8 mouse cellular contexts compared by ENCODE assay signal in genomic region chr9:44719632-44720357, GRCm38 (mm10). TPM values are rescaled to one million over a fixed set of nuclear protein-coding genes. Genes with fewer than 3 reads are reported as not detected.
DNase-seq lines count a peak whose midpoint lies in the region; ATAC-seq and TF ChIP-seq lines count a peak whose summit lies in the region.
"Had no signal": no experiment of that assay in that cellular context is flagged by ENCODE, and none has a peak within 500 bp of the region (broad histone marks: within the 10 kb centered on the region; RNA-seq: fewer than 3 reads in every experiment).

No protein-coding gene starts in this region.

- no peaks in the 10 kb centered on the region for H3K27me3 ChIP-seq in lung, embryonic 14.5 days (ENCODE audit: insufficient read depth, low read length)
- H3K27me3 ChIP-seq in lung, postnatal 0 days (replicated peaks; ENCODE audit: insufficient read depth, low read length), result no peaks in the 10 kb centered on the region
- H3K27me3 ChIP-seq in forebrain, embryonic 14.5 days (replicated peaks; ENCODE audit: control insufficient read depth, insufficient read depth, low read length), result no peaks in the 10 kb centered on the region
- H3K27me3 ChIP-seq in limb, embryonic 12.5 days, result no peaks in the 10 kb centered on the region
- H3K27me3 ChIP-seq in stomach, embryonic 16.5 days (ENCODE audit: control insufficient read depth, insufficient read depth, low read length), result no peaks in the 10 kb centered on the region

- H3K27ac ChIP-seq in lung, embryonic 14.5 days (ENCODE audit: low read depth), result no peak overlapping the region
- no peak overlapping the region for H3K27ac ChIP-seq in lung, postnatal 0 days (ENCODE audit: low read length)
- peak overlapping the region; percentile 84; the same call in 1 of the 2 replicates for H3K27ac ChIP-seq in forebrain, embryonic 14.5 days (ENCODE audit: low read depth, low read length)
- H3K27ac ChIP-seq in limb, embryonic 12.5 days, result no peak overlapping the region; the same call in 1 of the 2 replicates
- H3K27ac ChIP-seq in stomach, embryonic 16.5 days (ENCODE audit: low read length), result no peak overlapping the region

- no peak for DNase-seq in lung, embryonic 14.5 days
- no peak for DNase-seq in lung, postnatal 0 days (ENCODE audit: low spot score)
- DNase-seq in forebrain, embryonic 14.5 days (ENCODE audit: low spot score), result peak; percentile 55
- DNase-seq in layer of hippocampus, adult 11-12 months (ENCODE audit: low spot score), result no peak
- DNase-seq: kidney, postnatal 14 days had no signal

- WGBS in lung, embryonic 14.5 days, result 65% methylated on average over 8 of the region's 8 CpGs
- WGBS in lung, postnatal 0 days, result 71% methylated on average over 8 of the region's 8 CpGs
- 49% methylated on average over 8 of the region's 8 CpGs for WGBS in forebrain, embryonic 14.5 days
- 76% methylated on average over 8 of the region's 8 CpGs for WGBS in limb, embryonic 12.5 days
- WGBS in stomach, embryonic 16.5 days, result 65% methylated on average over 8 of the region's 8 CpGs

- H3K4me2 ChIP-seq in lung, embryonic 14.5 days, result peak overlapping the region; percentile 84
- no peak overlapping the region for H3K4me2 ChIP-seq in lung, postnatal 0 days (replicated peaks; ENCODE audit: low read depth, low read length)
- H3K4me2 ChIP-seq in forebrain, embryonic 14.5 days (ENCODE audit: low read length), result peak overlapping the region; percentile 72
- H3K4me2 ChIP-seq in limb, embryonic 12.5 days, result peak overlapping the region; percentile 68
- peak overlapping the region; percentile 94 for H3K4me2 ChIP-seq in stomach, embryonic 16.5 days (ENCODE audit: low read depth, low read length)

- TF ChIP-seq EP300 in lung, postnatal 0 days (IDR thresholded peaks at IDR 0.05), result no peak

- H3K9ac ChIP-seq in lung, embryonic 14.5 days, result peak overlapping the region; percentile 72
- H3K9ac ChIP-seq in lung, postnatal 0 days (replicated peaks; ENCODE audit: low read depth), result no peak overlapping the region
- H3K9ac ChIP-seq in forebrain, embryonic 14.5 days (ENCODE audit: low read length), result peak overlapping the region; percentile 93
- H3K9ac ChIP-seq in limb, embryonic 12.5 days (replicated peaks), result peak overlapping the region; percentile 84
- H3K9ac ChIP-seq in stomach, embryonic 16.5 days (ENCODE audit: low read length), result no peak overlapping the region; the same call in 1 of the 2 replicates

- peaks cover 22% of the 10 kb centered on the region for H3K4me1 ChIP-seq in lung, embryonic 14.5 days (ENCODE audit: insufficient read depth)
- H3K4me1 ChIP-seq in lung, postnatal 0 days (ENCODE audit: insufficient read depth, low read depth, low read length), result peaks cover 11% of the 10 kb centered on the region
- peaks cover 32% of the 10 kb centered on the region for H3K4me1 ChIP-seq in forebrain, embryonic 14.5 days (ENCODE audit: control insufficient read depth, insufficient read depth, low read length)
- H3K4me1 ChIP-seq in limb, embryonic 12.5 days (replicated peaks), result peaks cover 30% of the 10 kb centered on the region
- peaks cover 30% of the 10 kb centered on the region for H3K4me1 ChIP-seq in stomach, embryonic 16.5 days (ENCODE audit: control insufficient read depth, insufficient read depth, low read length)

- ATAC-seq in lung, embryonic 14.5 days (ENCODE audit: insufficient read depth), result no peak
- ATAC-seq in lung, postnatal 0 days, result no peak
- peak; percentile 17; the same call in 1 of the 2 replicates for ATAC-seq in forebrain, embryonic 14.5 days
- ATAC-seq in limb, embryonic 12.5 days (ENCODE audit: insufficient number of reproducible peaks, insufficient read depth, low FRiP score, low TSS enrichment, low read depth), result no peak
- no peak for ATAC-seq in stomach, embryonic 16.5 days (ENCODE audit: insufficient read depth, low FRiP score)
- no peak for ATAC-seq in megakaryocyte progenitor cell, adult 5-6 weeks (replicated peaks; ENCODE audit: poor library complexity)

- TF ChIP-seq CTCF in lung, embryonic 14.5 days (IDR thresholded peaks at IDR 0.05; ENCODE audit: low read depth), result no peak
- no peak for TF ChIP-seq CTCF in lung, postnatal 0 days (IDR thresholded peaks at IDR 0.05)

- H3K36me3 ChIP-seq in lung, embryonic 14.5 days (ENCODE audit: insufficient read depth), result peaks cover 31% of the 10 kb centered on the region
- 0 out of 2 replicates have a peak, but pooled peaks cover 9% of the 10 kb centered on the region for H3K36me3 ChIP-seq in lung, postnatal 0 days (ENCODE audit: insufficient read depth, low read length)
- H3K36me3 ChIP-seq in forebrain, embryonic 14.5 days (ENCODE audit: control insufficient read depth, insufficient read depth, low read length), result peaks cover 27% of the 10 kb centered on the region
- peaks cover 69% of the 10 kb centered on the region for H3K36me3 ChIP-seq in limb, embryonic 12.5 days
- no peaks in the 10 kb centered on the region for H3K36me3 ChIP-seq in stomach, embryonic 16.5 days (ENCODE audit: control insufficient read depth, insufficient read depth, low read length)

- H3K9me3 ChIP-seq in lung, embryonic 14.5 days (ENCODE audit: low read depth, low read length), result no peaks in the 10 kb centered on the region
- no peaks in the 10 kb centered on the region for H3K9me3 ChIP-seq in lung, postnatal 0 days (ENCODE audit: low read length)
- H3K9me3 ChIP-seq in forebrain, embryonic 14.5 days (replicated peaks; ENCODE audit: control insufficient read depth, low read length), result no peaks in the 10 kb centered on the region
- no peaks in the 10 kb centered on the region for H3K9me3 ChIP-seq in limb, embryonic 12.5 days
- H3K9me3 ChIP-seq in stomach, embryonic 16.5 days (replicated peaks; ENCODE audit: control insufficient read depth, low read length), result no peaks in the 10 kb centered on the region

- H3K4me3 ChIP-seq in lung, embryonic 14.5 days (ENCODE audit: low read depth, low read length), result peak overlapping the region; percentile 67
- H3K4me3 ChIP-seq in lung, postnatal 0 days (ENCODE audit: low read depth, low read length), result no peak overlapping the region
- peak overlapping the region; percentile 81 for H3K4me3 ChIP-seq in forebrain, embryonic 14.5 days (ENCODE audit: low read depth, low read length)
- H3K4me3 ChIP-seq in limb, embryonic 12.5 days (replicated peaks), result peak overlapping the region; percentile 73
- no peak overlapping the region for H3K4me3 ChIP-seq in stomach, embryonic 16.5 days (replicated peaks; ENCODE audit: low read length)

RNA-seq across cellular contexts. Expression of gene Phldb1, which starts 15.2 kb away (rescaled TPM):
- 30.7 and 35.0 TPM in 2 replicates for polyA plus RNA-seq in lung, embryonic 14.5 days (2014; fragmentation: Nextera tagmentation; extraction: Ambion mirVana)
- 21.3 and 21.8 TPM in 2 replicates for polyA plus RNA-seq in lung, postnatal 0 days (2015; fragmentation: Nextera tagmentation; extraction: Ambion mirVana)
- polyA plus RNA-seq in forebrain, embryonic 14.5 days (2014; fragmentation: Nextera tagmentation; extraction: Ambion mirVana), result 29.5 and 42.9 TPM in 2 replicates
- polyA plus RNA-seq in limb, embryonic 12.5 days (2016; fragmentation: Nextera tagmentation; extraction: Ambion mirVana), result 60.4 and 65.4 TPM in 2 replicates
- 22.4 and 24.5 TPM in 2 replicates for polyA plus RNA-seq in stomach, embryonic 16.5 days (2015; fragmentation: Nextera tagmentation; extraction: Ambion mirVana)
- total RNA-seq in megakaryocyte progenitor cell, adult 5-6 weeks (2015), result 0.64 and 1.4 TPM in 2 replicates
- 2.7 and 5.7 TPM in 2 replicates for total RNA-seq in megakaryocyte progenitor cell, adult 5-6 weeks (2017)

RNA-seq across cellular contexts. Expression of gene Treh, which starts 46.8 kb away (rescaled TPM):
- polyA plus RNA-seq in lung, embryonic 14.5 days (2014; fragmentation: Nextera tagmentation; extraction: Ambion mirVana), result not detected in 2 replicates
- polyA plus RNA-seq in lung, postnatal 0 days (2015; fragmentation: Nextera tagmentation; extraction: Ambion mirVana), result not detected in 2 replicates
- not detected in 2 replicates for polyA plus RNA-seq in forebrain, embryonic 14.5 days (2014; fragmentation: Nextera tagmentation; extraction: Ambion mirVana)
- not detected in 2 replicates for polyA plus RNA-seq in limb, embryonic 12.5 days (2016; fragmentation: Nextera tagmentation; extraction: Ambion mirVana)
- not detected in 2 replicates for polyA plus RNA-seq in stomach, embryonic 16.5 days (2015; fragmentation: Nextera tagmentation; extraction: Ambion mirVana)
- not detected in 2 replicates for total RNA-seq in megakaryocyte progenitor cell, adult 5-6 weeks (2015)
- not detected in 2 replicates for total RNA-seq in megakaryocyte progenitor cell, adult 5-6 weeks (2017)

RNA-seq across cellular contexts. Expression of gene Arcn1, which starts 47.9 kb away (rescaled TPM):
- 224 and 239 TPM in 2 replicates for polyA plus RNA-seq in lung, embryonic 14.5 days (2014; fragmentation: Nextera tagmentation; extraction: Ambion mirVana)
- polyA plus RNA-seq in lung, postnatal 0 days (2015; fragmentation: Nextera tagmentation; extraction: Ambion mirVana), result 92.3 and 104 TPM in 2 replicates
- 138 and 152 TPM in 2 replicates for polyA plus RNA-seq in forebrain, embryonic 14.5 days (2014; fragmentation: Nextera tagmentation; extraction: Ambion mirVana)
- 194 and 208 TPM in 2 replicates for polyA plus RNA-seq in limb, embryonic 12.5 days (2016; fragmentation: Nextera tagmentation; extraction: Ambion mirVana)
- 212 and 218 TPM in 2 replicates for polyA plus RNA-seq in stomach, embryonic 16.5 days (2015; fragmentation: Nextera tagmentation; extraction: Ambion mirVana)
- total RNA-seq in megakaryocyte progenitor cell, adult 5-6 weeks (2015), result 169 and 181 TPM in 2 replicates
- total RNA-seq in megakaryocyte progenitor cell, adult 5-6 weeks (2017), result 163 and 188 TPM in 2 replicates

RNA-seq across cellular contexts. Expression of gene Ift46, which starts 47.9 kb away (rescaled TPM):
- polyA plus RNA-seq in lung, embryonic 14.5 days (2014; fragmentation: Nextera tagmentation; extraction: Ambion mirVana), result 103 and 106 TPM in 2 replicates
- polyA plus RNA-seq in lung, postnatal 0 days (2015; fragmentation: Nextera tagmentation; extraction: Ambion mirVana), result 81.4 and 91.7 TPM in 2 replicates
- polyA plus RNA-seq in forebrain, embryonic 14.5 days (2014; fragmentation: Nextera tagmentation; extraction: Ambion mirVana), result 178 and 206 TPM in 2 replicates
- 139 and 150 TPM in 2 replicates for polyA plus RNA-seq in limb, embryonic 12.5 days (2016; fragmentation: Nextera tagmentation; extraction: Ambion mirVana)
- polyA plus RNA-seq in stomach, embryonic 16.5 days (2015; fragmentation: Nextera tagmentation; extraction: Ambion mirVana), result 76.3 and 77.3 TPM in 2 replicates
- 33.3 and 34.0 TPM in 2 replicates for total RNA-seq in megakaryocyte progenitor cell, adult 5-6 weeks (2015)
- total RNA-seq in megakaryocyte progenitor cell, adult 5-6 weeks (2017), result 25.9 and 38.9 TPM in 2 replicates

Comparison
In these comparisons a context has a peak if more than half of its experiments do, and no peak if none do; other contexts are left out.
1. H3K4me3 ChIP-seq: peak in lung, embryonic 14.5 days (single experiment), forebrain, embryonic 14.5 days (single experiment) and limb, embryonic 12.5 days (single experiment); none in lung, postnatal 0 days (single experiment) and stomach, embryonic 16.5 days (single experiment).
2. H3K9ac ChIP-seq: peak in lung, embryonic 14.5 days (single experiment), forebrain, embryonic 14.5 days (single experiment) and limb, embryonic 12.5 days (single experiment); none in lung, postnatal 0 days (single experiment) and stomach, embryonic 16.5 days (single experiment).